Mouse (Mus musculus) megakaryocyte progenitor cell, adult 5-6 weeks (primary cell): ENCODE measurements around the gene Rapgef5. TPM values are rescaled to one million over a fixed set of nuclear protein-coding genes. Genes with fewer than 3 reads are reported as not detected.
A peak's percentile ranks its signal among the peaks of the same experiment; 100 is the strongest.

Source experiments
- ATAC-seq: replicated peaks from 2 replicates; pipeline ENCODE4 v1.8.0; 2016; ENCODE audit warnings: mild to moderate bottlenecking, moderate TSS enrichment, inconsistent platforms; ENCODE audit not compliant: poor library complexity
- total RNA-seq, 2 experiments: library from RNA; stranded (forward) in 1 of 2; stranded (reverse) in 1 of 2; fragments of 157-497, 149-512 nt in 1 of 2; fragments of 200-1000 nt in 1 of 2; gene quantifications; 2 replicates each; pipeline versions ENCODE4 v1.2.3 to v1.2.4; 2015 to 2017

The Rapgef5 gene
- total RNA-seq (2015) (3.0 and 4.9 TPM in 2 replicates), total RNA-seq (2017) (3.6 and 5.9 TPM in 2 replicates)

DNA sequence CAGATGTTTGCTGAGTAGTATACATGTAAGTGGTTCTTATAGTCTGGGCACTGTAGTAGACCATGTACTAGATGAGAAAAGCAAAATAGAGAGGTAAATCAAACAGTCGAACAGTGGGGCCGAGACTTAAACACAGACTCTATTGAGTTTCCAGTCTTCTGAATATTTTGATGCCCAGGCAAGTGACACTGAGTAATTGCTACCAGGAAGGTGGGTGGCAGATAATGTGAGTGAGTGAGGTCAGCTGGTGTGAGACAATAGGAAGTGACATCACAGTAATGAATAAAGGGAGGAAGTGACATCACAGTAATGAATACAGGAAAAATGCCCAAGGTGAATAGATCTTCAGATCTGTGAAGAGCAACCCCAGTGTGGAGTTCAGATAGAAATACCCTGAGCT lies at the start of gene Rapgef5:
Gene Rapgef5, plus strand, starts transcription at position 301 of the 400 bp plus-strand sequence.
- no peak for ATAC-seq

DNA sequence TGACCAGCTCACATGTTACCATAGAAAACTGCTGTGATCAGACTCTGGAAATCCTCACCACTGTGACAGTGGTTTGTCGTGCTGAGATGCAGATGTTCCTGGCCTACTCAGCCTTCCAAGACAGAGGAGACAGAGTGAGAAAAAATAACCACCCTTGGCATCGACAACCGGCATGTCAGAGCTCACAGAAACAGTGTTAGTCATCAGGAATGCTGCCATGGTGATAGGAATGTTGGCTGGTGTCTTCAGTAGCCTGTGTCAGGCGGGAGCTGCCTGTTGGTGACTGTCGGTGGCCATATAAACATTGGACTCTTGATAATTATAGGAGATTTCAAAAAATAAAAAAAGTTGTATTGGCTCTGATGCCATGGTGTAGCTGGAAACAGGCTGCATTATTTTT lies 48.0 kb upstream of the Rapgef5 start:
- no peak for ATAC-seq

GRCm38 (mm10) chr12:117479014-117479413 lies 37.3 kb upstream of the Rapgef5 start:
- ATAC-seq, result peak; percentile 96

DNA sequence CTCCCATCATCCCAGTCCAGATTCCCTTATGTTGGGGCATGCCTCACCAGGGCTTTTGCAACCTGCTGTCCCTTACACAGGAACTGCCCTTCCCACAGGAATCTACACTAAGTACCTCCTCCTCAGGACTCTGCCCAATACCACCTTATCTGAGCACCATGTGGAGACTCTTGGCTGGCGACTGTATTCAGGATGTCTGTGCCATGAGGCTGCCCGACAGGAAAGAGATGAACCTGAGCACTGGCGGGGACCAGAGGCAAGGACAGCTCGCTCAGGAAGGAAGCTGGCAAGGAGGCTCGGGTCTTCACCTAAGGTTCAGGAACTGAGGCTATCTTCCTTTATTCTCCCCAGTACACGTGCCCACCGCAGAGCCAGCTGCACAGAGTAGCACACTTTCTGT lies 36.6 kb upstream of the Rapgef5 start:
- ATAC-seq, result no peak; the same call in 1 of the 2 replicates

DNA sequence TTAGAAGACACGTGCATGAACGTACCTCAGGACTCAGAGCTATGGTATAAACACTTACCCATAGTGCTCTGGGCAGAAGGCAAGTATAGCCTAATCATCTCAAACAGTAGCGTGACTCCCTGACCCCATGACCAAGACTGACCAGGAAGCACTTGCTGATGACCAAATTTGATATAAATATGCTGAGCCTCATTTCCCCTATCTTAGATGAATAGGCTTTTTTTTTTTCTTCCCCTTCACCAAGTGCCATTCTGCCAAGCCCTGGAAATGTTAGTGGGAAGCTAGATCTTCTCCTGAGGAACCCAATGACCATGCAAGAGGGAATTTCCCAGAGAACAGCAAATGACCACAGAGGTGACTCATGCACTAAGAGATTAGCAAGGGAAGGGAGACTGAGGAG lies 35.3 kb upstream of the Rapgef5 start:
- ATAC-seq, result no peak

- no peak for ATAC-seq
Observed at GRCm38 (mm10) chr12:117482665-117483064, 33.6 kb upstream of the Rapgef5 start.

- ATAC-seq, result no peak
Observed at GRCm38 (mm10) chr12:117486118-117487057, 29.9 kb upstream of the Rapgef5 start.

- ATAC-seq, result no peak
Observed at GRCm38 (mm10) chr12:117496501-117497176, 19.6 kb upstream of the Rapgef5 start.

DNA sequence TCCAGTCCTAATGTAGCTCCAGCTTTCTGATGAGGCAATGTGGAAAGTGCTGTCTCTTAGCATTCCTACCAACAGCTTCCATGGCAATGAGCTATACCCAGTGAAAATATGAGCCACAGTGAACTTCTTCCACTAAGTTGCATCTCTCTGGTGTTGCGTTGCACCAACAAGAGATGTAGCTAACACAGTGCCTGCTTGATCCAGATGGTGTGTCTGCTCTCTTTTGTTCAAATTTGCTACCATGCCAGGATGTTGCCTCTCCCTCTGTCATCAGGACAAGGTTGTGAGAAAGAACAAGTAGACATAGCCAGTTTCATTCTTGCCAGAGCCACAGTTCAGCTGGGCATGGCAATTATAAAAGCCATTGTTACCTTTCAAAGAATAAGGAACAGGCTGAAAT lies 18.9 kb upstream of the Rapgef5 start:
- no peak for ATAC-seq

- no peak for ATAC-seq
Observed at GRCm38 (mm10) chr12:117499242-117499641, 17.0 kb upstream of the Rapgef5 start.

DNA sequence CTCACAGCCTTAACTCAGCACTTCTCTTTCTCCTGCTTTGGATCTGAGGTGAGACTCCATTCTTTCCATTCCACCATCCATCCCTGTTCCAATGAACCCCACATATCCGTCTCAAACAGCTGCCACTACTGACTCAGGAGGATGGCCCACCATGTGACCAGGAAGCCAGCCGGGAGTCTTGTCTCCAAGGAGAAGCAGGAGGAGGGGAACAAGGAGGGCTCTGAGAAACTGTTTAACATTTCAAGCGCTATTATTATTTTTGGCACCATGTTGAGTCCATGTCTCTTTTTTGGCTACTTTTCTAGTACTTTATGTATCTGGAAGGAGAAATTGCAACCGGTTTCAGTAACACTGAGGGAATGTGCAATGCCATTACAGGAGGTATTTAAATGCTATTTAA lies 15.1 kb upstream of the Rapgef5 start:
- no peak for ATAC-seq

DNA sequence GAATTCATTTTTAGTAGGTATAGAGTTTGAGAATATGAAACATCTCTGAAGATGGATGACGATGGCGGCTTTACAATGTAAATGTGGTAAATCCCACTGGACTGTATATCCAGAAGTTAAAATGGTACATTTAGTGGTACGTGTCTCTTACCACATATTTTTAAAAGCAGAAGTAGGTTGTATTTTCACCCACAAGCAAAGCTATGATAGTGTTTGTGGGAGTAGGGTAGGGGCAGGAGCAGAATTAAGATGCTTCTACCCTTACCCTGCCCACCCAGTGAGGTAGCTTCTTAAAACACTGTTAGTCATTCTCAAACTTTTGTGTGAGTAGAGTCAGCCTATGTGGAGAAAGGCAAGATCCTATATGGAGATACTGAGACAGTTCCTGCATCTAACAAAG lies 13.4 kb upstream of the Rapgef5 start:
- ATAC-seq, result peak; percentile 44

GRCm38 (mm10) chr12:117505163-117505562 lies 11.1 kb upstream of the Rapgef5 start:
- ATAC-seq, result no peak

DNA sequence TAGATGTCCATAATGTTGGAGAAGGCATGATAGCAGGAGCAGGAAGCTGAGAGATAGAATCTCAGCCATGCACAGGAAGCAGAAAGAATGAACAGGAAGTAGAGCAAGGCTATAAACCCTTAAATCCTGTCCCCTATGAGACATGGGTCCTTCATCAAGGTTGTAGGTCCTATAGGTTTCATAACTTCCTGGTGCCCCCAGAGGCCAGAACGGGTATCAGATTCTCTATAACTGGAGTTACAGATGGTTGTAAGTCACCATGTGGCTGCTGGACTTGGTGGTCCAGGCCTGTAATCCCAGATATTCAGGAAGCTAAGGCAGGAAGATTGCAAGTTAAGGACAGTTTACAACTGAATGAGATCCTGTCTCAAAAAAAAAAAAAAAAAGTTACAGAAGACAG lies 8.5 kb upstream of the Rapgef5 start:
- ATAC-seq, result peak; percentile 66

GRCm38 (mm10) chr12:117509919-117510318 lies 6.4 kb upstream of the Rapgef5 start:
- no peak for ATAC-seq

GRCm38 (mm10) chr12:117512468-117512867 lies 3.8 kb upstream of the Rapgef5 start:
- no peak for ATAC-seq

DNA sequence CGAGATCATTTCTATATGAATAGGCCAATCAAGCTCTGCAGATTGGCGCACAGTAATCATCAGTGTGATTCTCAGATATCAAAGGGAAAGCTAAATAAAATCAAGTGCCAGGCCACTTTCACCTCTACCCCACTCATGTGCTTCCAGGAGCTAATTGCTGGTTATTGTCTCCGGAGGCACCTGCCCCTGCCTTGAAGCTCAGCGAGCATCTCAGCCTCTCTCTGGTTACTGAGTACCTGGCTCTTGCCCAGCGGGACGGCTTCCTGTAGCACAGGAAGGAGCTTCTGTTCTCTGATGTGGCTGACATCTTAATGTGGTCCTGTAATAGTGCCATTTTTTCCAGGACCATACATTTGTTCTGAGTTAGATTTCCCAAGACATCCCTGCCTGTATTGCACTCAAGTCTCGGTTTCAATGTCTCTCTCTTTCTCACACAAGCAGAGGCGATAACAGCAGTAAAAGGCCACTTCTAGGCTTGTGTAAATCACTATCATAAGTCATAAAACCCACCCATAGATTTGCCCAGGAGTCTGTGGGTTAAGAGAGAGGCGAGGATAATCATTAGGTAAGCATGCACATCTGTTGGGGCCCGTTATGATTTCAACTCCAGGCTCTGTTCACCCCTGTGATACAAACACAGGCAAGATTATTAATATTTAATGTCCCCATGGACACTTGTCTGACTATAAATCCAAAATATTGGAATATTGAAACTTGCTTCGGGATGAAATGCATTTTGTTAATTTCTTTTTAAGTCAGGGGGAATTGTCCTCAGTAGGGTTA lies 2.9 kb upstream of the Rapgef5 start:
- ATAC-seq, result no peak

- peak; percentile 98 for ATAC-seq
Observed at GRCm38 (mm10) chr12:117517275-117517936, 1.1 kb downstream of the Rapgef5 start.

- no peak for ATAC-seq
Observed at GRCm38 (mm10) chr12:117524311-117525013, 8.2 kb downstream of the Rapgef5 start.

DNA sequence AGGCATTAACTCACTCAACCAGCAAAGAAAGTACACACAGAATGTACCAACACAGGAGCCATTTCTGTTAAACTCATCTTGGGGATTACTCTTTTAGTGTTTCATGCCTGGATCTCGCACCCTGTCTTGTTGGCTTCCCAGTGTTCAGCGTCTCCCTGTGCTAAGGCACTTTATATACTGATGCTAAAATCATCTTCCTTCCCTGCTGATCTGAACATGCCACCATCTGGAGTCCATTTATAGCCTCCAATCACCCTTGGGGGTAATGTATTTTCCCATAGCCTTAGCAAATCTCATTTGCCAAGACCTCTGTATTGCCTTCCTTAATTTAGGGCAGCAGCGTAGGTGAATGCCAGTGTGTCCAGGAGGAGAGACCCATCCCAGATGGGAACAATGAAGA lies 11.6 kb downstream of the Rapgef5 start:
- no peak for ATAC-seq
